In the genomic region with DNA sequence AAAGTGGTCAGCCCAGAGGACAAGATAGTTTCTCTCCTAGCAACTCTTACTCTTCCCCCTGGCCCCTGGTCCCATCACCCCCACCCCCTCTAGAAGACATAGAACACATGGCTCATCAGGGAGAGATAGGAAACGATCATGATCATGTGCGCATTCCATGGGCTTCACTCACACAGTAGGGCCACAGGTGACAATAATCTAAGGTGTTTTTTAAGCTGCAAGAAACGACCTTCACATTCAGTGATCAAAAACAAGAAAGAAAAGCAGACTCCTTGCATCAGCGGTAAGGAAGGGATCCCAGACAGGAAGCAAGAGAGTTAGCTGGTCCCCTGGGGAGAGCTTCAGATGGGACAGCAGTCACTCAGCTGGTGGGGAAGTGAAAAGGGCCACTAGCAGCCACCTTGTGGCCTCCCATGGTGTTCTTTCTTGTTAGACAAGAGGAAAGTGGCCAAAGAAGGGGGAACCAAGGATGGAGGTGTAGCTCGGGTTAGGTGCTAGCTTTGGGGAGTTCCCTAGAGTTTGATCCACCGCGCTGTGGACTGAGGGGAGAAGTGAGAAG, we compare ENCODE assay signal across 18 mouse cellular contexts. TPM values are rescaled to one million over a fixed set of nuclear protein-coding genes. Genes with fewer than 3 reads are reported as not detected.
A peak's percentile ranks its signal among the peaks of the same experiment; 100 is the strongest.
DNase-seq lines count a peak whose midpoint lies in the region; ATAC-seq and TF ChIP-seq lines count a peak whose summit lies in the region.
"Had no signal": no experiment of that assay in that cellular context is flagged by ENCODE, and none has a peak within 500 bp of the region (broad histone marks: within the 10 kb centered on the region; RNA-seq: fewer than 3 reads in every experiment).

No protein-coding gene starts in this region.

- no peaks in the 10 kb centered on the region for H3K27me3 ChIP-seq in kidney, embryonic 16.5 days (ENCODE audit: insufficient read depth, low read length)
- H3K27me3 ChIP-seq: forebrain, embryonic 15.5 days; neural tube, embryonic 15.5 days had no signal

- TF ChIP-seq POLR2A in bone marrow, adult 2 months (IDR thresholded peaks at IDR 0.05; ENCODE audit: borderline replicate concordance, control insufficient read depth, low read depth, low read length): no peak

- H3K4me1 ChIP-seq in kidney, embryonic 16.5 days (ENCODE audit: insufficient read depth, low read length): peaks cover 8% of the 10 kb centered on the region
- H3K4me1 ChIP-seq in bone marrow, adult 2 months (ENCODE audit: control insufficient read depth, insufficient read depth, low read length): peaks cover 1% of the 10 kb centered on the region; the same call in 1 of the 2 replicates

- H3K4me2 ChIP-seq in kidney, embryonic 16.5 days (replicated peaks; ENCODE audit: low read depth, low read length): no peak overlapping the region
- H3K4me2 ChIP-seq: forebrain, embryonic 15.5 days; liver, embryonic 11.5 days; neural tube, embryonic 15.5 days had no signal

- ATAC-seq in kidney, embryonic 16.5 days (ENCODE audit: low FRiP score, low TSS enrichment): no peak
- ATAC-seq in megakaryocyte, adult 5-6 weeks (ENCODE audit: poor library complexity, severe bottlenecking): peak; percentile 13; the same call in 1 of the 2 replicates
- no peak for ATAC-seq in activated CD4-positive, CD25-positive, alpha-beta regulatory T cell, adult 4 months
- ATAC-seq: forebrain, embryonic 15.5 days; Patski had no signal

- no peaks in the 10 kb centered on the region for H3K9me3 ChIP-seq in kidney, embryonic 16.5 days (ENCODE audit: low read length)
- H3K9me3 ChIP-seq: forebrain, embryonic 15.5 days; neural tube, embryonic 15.5 days had no signal

- H3K27ac ChIP-seq in kidney, embryonic 16.5 days (ENCODE audit: low read length): no peak overlapping the region
- no peak overlapping the region for H3K27ac ChIP-seq in bone marrow, adult 2 months (ENCODE audit: control insufficient read depth, insufficient read depth, low read depth, low read length, poor library complexity)
- H3K27ac ChIP-seq: forebrain, embryonic 15.5 days; hindbrain, embryonic 14.5 days; neural tube, embryonic 15.5 days had no signal

- 70% methylated on average over 7 of the region's 7 CpGs for WGBS in kidney, embryonic 16.5 days
- WGBS in bone marrow, adult 2 months: 46% methylated on average over 7 of the region's 7 CpGs

- H3K4me3 ChIP-seq in kidney, embryonic 16.5 days (ENCODE audit: low read length): no peak overlapping the region
- H3K4me3 ChIP-seq in bone marrow, adult 2 months (replicated peaks; ENCODE audit: control insufficient read depth, low read depth, low read length): no peak overlapping the region
- H3K4me3 ChIP-seq: forebrain, embryonic 15.5 days; neural tube, embryonic 15.5 days had no signal

- H3K9ac ChIP-seq in kidney, embryonic 16.5 days (replicated peaks; ENCODE audit: low read length): 0 out of 2 replicates have a peak overlapping the region, but pooled peaks have one; percentile 27
- H3K9ac ChIP-seq: forebrain, embryonic 15.5 days; hindbrain, embryonic 14.5 days; neural tube, embryonic 15.5 days had no signal

- no peak for DNase-seq in kidney, postnatal 4 days
- peak; percentile 17 to 22 for DNase-seq in B cell, adult 2 months
- DNase-seq in kidney, postnatal 36 days: no peak
- DNase-seq: cerebellum, adult 8-10 months; embryo, embryonic 11 days; gastrocnemius, postnatal 36 days; kidney, adult 2 months; layer of hippocampus, adult 9-11 months; thymus, adult 18-20 months had no signal

- TF ChIP-seq CTCF in bone marrow, adult 2 months (IDR thresholded peaks at IDR 0.05; ENCODE audit: control insufficient read depth, insufficient read depth, low read length): peak; percentile 11; the same call in 1 of the 2 replicates

- H3K36me3 ChIP-seq in kidney, embryonic 16.5 days (ENCODE audit: insufficient read depth, low read length): no peaks in the 10 kb centered on the region
- H3K36me3 ChIP-seq: forebrain, embryonic 15.5 days; neural tube, embryonic 15.5 days had no signal

RNA-seq across cellular contexts. Expression of a gene that starts 4.0 kb away (rescaled TPM):
- 10.8 and 13.3 TPM in 2 replicates for polyA plus RNA-seq in kidney, embryonic 16.5 days (2015; fragmentation: Nextera tagmentation; extraction: Ambion mirVana)
- polyA plus RNA-seq in bone marrow, adult 2 months (2011; ENCODE audit: insufficient read depth, insufficient read length, low replicate concordance, missing spikeins): 3.6 and 6.1 TPM in 2 replicates
- 20.4 and 21.4 TPM in 2 replicates for total RNA-seq in megakaryocyte, adult 5-6 weeks (2015)
- total RNA-seq in megakaryocyte, adult 5-6 weeks (2017): 10.0 and 14.6 TPM in 2 replicates
- polyA plus RNA-seq in activated CD4-positive, CD25-positive, alpha-beta regulatory T cell, adult 4 months (2017; shearing (Covaris generic)): 10 to 100 TPM; 19.6 to 19.9 TPM

RNA-seq across cellular contexts. Expression of a gene that starts 33.0 kb away (rescaled TPM):
- polyA plus RNA-seq in kidney, embryonic 16.5 days (2015; fragmentation: Nextera tagmentation; extraction: Ambion mirVana): 32.7 and 34.5 TPM in 2 replicates
- 4.2 and 12.8 TPM in 2 replicates for polyA plus RNA-seq in bone marrow, adult 2 months (2011; ENCODE audit: insufficient read depth, insufficient read length, low replicate concordance, missing spikeins)
- total RNA-seq in megakaryocyte, adult 5-6 weeks (2015): 12.2 and 20.8 TPM in 2 replicates
- 21.4 and 26.2 TPM in 2 replicates for total RNA-seq in megakaryocyte, adult 5-6 weeks (2017)
- polyA plus RNA-seq in activated CD4-positive, CD25-positive, alpha-beta regulatory T cell, adult 4 months (2017; shearing (Covaris generic)): 10 to 100 TPM; 11.7 to 11.9 TPM

Comparison
In these comparisons a context has a peak if more than half of its experiments do, and no peak if none do; other contexts are left out.
1. DNase-seq: peak in B cell, adult 2 months (2 of 2); none in kidney, postnatal 4 days (0 of 2) and kidney, postnatal 36 days (0 of 2).